Mouse (Mus musculus): Measurements from ENCODE around the gene Arhgef18. TPM values are rescaled to one million over a fixed set of nuclear protein-coding genes. Genes with fewer than 3 reads are reported as not detected.

The Arhgef18 gene
- total RNA-seq, 1 experiment from 2014 or later = 39.8 TPM

- no peak for ATAC-seq (replicated peaks in 1 of 2; ENCODE audit: insufficient read depth in 1 of 2, low FRiP score in 2 of 2, low TSS enrichment in 1 of 2, low read depth in 1 of 2, poor library complexity in 2 of 2, severe bottlenecking in 2 of 2)
Measured at GRCm38 (mm10) chr8:3480221-3480785, 87.5 kb downstream of the Arhgef18 start.

- peak in 1 of 2 experiments; percentile 37; a peak in 1 of 4 replicates for ATAC-seq (replicated peaks in 1 of 2; ENCODE audit: insufficient read depth in 1 of 2, low FRiP score in 2 of 2, low TSS enrichment in 1 of 2, low read depth in 1 of 2, poor library complexity in 2 of 2, severe bottlenecking in 2 of 2)
Measured at GRCm38 (mm10) chr8:3481605-3482004, 88.8 kb downstream of the Arhgef18 start.

GRCm38 (mm10) chr8:3482240-3482740, 89.5 kb downstream of the Arhgef18 start:
- no peak for ATAC-seq (replicated peaks in 1 of 2; ENCODE audit: insufficient read depth in 1 of 2, low FRiP score in 2 of 2, low TSS enrichment in 1 of 2, low read depth in 1 of 2, poor library complexity in 2 of 2, severe bottlenecking in 2 of 2)

- peak in 1 of 2 experiments; percentile 54; a peak in 3 of 4 replicates for ATAC-seq (replicated peaks in 1 of 2; ENCODE audit: insufficient read depth in 1 of 2, low FRiP score in 2 of 2, low TSS enrichment in 1 of 2, low read depth in 1 of 2, poor library complexity in 2 of 2, severe bottlenecking in 2 of 2)
Measured at GRCm38 (mm10) chr8:3483546-3483945, 90.7 kb downstream of the Arhgef18 start.

- no peak for ATAC-seq (replicated peaks in 1 of 2; ENCODE audit: insufficient read depth in 1 of 2, low FRiP score in 2 of 2, low TSS enrichment in 1 of 2, low read depth in 1 of 2, poor library complexity in 2 of 2, severe bottlenecking in 2 of 2)
Measured at GRCm38 (mm10) chr8:3485192-3485591, 92.4 kb downstream of the Arhgef18 start.

GRCm38 (mm10) chr8:3492901-3493844, 100.4 kb downstream of the Arhgef18 start, which contains the start of gene Zfp358:
Gene Zfp358 (plus strand): TSS chr8:3493138.
- ATAC-seq (replicated peaks in 1 of 2; ENCODE audit: insufficient read depth in 1 of 2, low FRiP score in 2 of 2, low TSS enrichment in 1 of 2, low read depth in 1 of 2, poor library complexity in 2 of 2, severe bottlenecking in 2 of 2) = peak; percentile 81 to 89

GRCm38 (mm10) chr8:3493845-3494208, 101.0 kb downstream of the Arhgef18 start:
- ATAC-seq (replicated peaks in 1 of 2; ENCODE audit: insufficient read depth in 1 of 2, low FRiP score in 2 of 2, low TSS enrichment in 1 of 2, low read depth in 1 of 2, poor library complexity in 2 of 2, severe bottlenecking in 2 of 2) = no peak

GRCm38 (mm10) chr8:3495578-3496427, 103.0 kb downstream of the Arhgef18 start:
- no peak for ATAC-seq (replicated peaks in 1 of 2; ENCODE audit: insufficient read depth in 1 of 2, low FRiP score in 2 of 2, low TSS enrichment in 1 of 2, low read depth in 1 of 2, poor library complexity in 2 of 2, severe bottlenecking in 2 of 2)

- ATAC-seq (replicated peaks in 1 of 2; ENCODE audit: insufficient read depth in 1 of 2, low FRiP score in 2 of 2, low TSS enrichment in 1 of 2, low read depth in 1 of 2, poor library complexity in 2 of 2, severe bottlenecking in 2 of 2) = no peak
Measured at GRCm38 (mm10) chr8:3496428-3496748, 103.6 kb downstream of the Arhgef18 start.

- no peak for ATAC-seq (replicated peaks in 1 of 2; ENCODE audit: insufficient read depth in 1 of 2, low FRiP score in 2 of 2, low TSS enrichment in 1 of 2, low read depth in 1 of 2, poor library complexity in 2 of 2, severe bottlenecking in 2 of 2)
Measured at GRCm38 (mm10) chr8:3498583-3498982, 105.8 kb downstream of the Arhgef18 start.

- peak; percentile 15 to 18; a peak in 3 of 4 replicates for ATAC-seq (replicated peaks in 1 of 2; ENCODE audit: insufficient read depth in 1 of 2, low FRiP score in 2 of 2, low TSS enrichment in 1 of 2, low read depth in 1 of 2, poor library complexity in 2 of 2, severe bottlenecking in 2 of 2)
Measured at GRCm38 (mm10) chr8:3499751-3500150, 106.9 kb downstream of the Arhgef18 start.

GRCm38 (mm10) chr8:3500235-3501090, 107.7 kb downstream of the Arhgef18 start, which contains the start of gene Mcoln1:
Gene Mcoln1 (plus strand): TSS chr8:3500457.
- peak; percentile 64 to 92 for ATAC-seq (replicated peaks in 1 of 2; ENCODE audit: insufficient read depth in 1 of 2, low FRiP score in 2 of 2, low TSS enrichment in 1 of 2, low read depth in 1 of 2, poor library complexity in 2 of 2, severe bottlenecking in 2 of 2)

- ATAC-seq (replicated peaks in 1 of 2; ENCODE audit: insufficient read depth in 1 of 2, low FRiP score in 2 of 2, low TSS enrichment in 1 of 2, low read depth in 1 of 2, poor library complexity in 2 of 2, severe bottlenecking in 2 of 2) = no peak
Measured at GRCm38 (mm10) chr8:3502217-3502616, 109.4 kb downstream of the Arhgef18 start.
